Mouse (Mus musculus) liver, embryonic 11.5 days (tissue): ENCODE results near the gene Kif20b. TPM values are rescaled to one million over a fixed set of nuclear protein-coding genes. Genes with fewer than 3 reads are reported as not detected.

Experiments
- ATAC-seq: fragments of 200-750 bp; cut with Nextera tagmentation; replicated peaks from 2 replicates; pipeline ENCODE4 v1.8.0; 2017; ENCODE audit warnings: moderate number of reproducible peaks, mild to moderate bottlenecking, moderate TSS enrichment, moderate library complexity; ENCODE audit not compliant: low FRiP score
- DNase-seq: peaks from one replicate; pipeline ENCODE4 v3.0.0-alpha.2; 2017; ENCODE audit warnings: low spot score
- H3K27ac ChIP-seq: fragments of 300-500 bp; sonication (generic); 2 replicates; pipeline ENCODE4 v1.5.1; 2014; ENCODE audit warnings: mild to moderate bottlenecking, low read depth, low read length, control low read depth
- H3K27me3 ChIP-seq: fragments of 300-500 bp; sonication (generic); replicated peaks from 2 replicates; pipeline ENCODE4 v1.6.1; 2014; ENCODE audit warnings: low read length, mixed read lengths; ENCODE audit not compliant: control insufficient read depth, insufficient read depth
- H3K36me3 ChIP-seq: fragments of 300-500 bp; sonication (generic); 2 replicates; pipeline ENCODE4 v1.6.1; 2014; ENCODE audit warnings: mild to moderate bottlenecking, low read length, moderate library complexity, mixed read lengths; ENCODE audit not compliant: control insufficient read depth, insufficient read depth
- H3K4me1 ChIP-seq: fragments of 300-500 bp; sonication (generic); replicated peaks from 2 replicates; pipeline ENCODE4 v1.6.1; 2014; ENCODE audit warnings: low read length, mixed read lengths; ENCODE audit not compliant: control insufficient read depth, insufficient read depth
- H3K4me2 ChIP-seq: fragments of 300-500 bp; sonication (generic); 2 replicates; pipeline ENCODE4 v1.6.1; 2014; ENCODE audit warnings: mild to moderate bottlenecking, control low read depth, moderate library complexity
- H3K4me3 ChIP-seq: fragments of 300-500 bp; sonication (generic); 2 replicates; pipeline ENCODE4 v1.5.1; 2014; ENCODE audit warnings: low read depth, low read length, control low read depth
- H3K9ac ChIP-seq: fragments of 300-500 bp; sonication (generic); 2 replicates; pipeline ENCODE4 v1.6.1; 2014; ENCODE audit warnings: low read depth, low read length, control low read depth
- H3K9me3 ChIP-seq: fragments of 300-500 bp; sonication (generic); 2 replicates; pipeline ENCODE4 v1.6.1; 2016; ENCODE audit warnings: low read length, inconsistent platforms, mixed read lengths; ENCODE audit not compliant: control insufficient read depth
- WGBS: fragments of 180-500 bp; shearing (Covaris S2); extraction: QIAGEN DNeasy Blood & Tissue Kit; methylation state at CpG from one replicate; pipeline ENCODE4 v1.1.7; 2014; 5-methylcytosine and 5-hydroxymethylcytosine counted together
- microRNA counts: library from miRNA; unstranded; fragments of <30 nt; microRNA quantifications from one replicate; lab custom pipeline; 2015
- microRNA-seq: library from miRNA; unstranded; fragments of <30 nt; microRNA quantifications from one replicate; pipeline ENCODE4, GENCODE M21; 2017; ENCODE audit warnings: borderline number of aligned reads
- polyA plus RNA-seq: library from polyadenylated mRNA; unstranded; fragments of >200 nt; fragmentation: Nextera tagmentation; extraction: Ambion mirVana; gene quantifications from 2 replicates; pipeline ENCODE4 v1.2.1, GENCODE M21; 2014

Gene Kif20b
- polyA plus RNA-seq, 1 experiment from 2014 or later, result 54.8 TPM

- no peak for DNase-seq
- H3K4me3 ChIP-seq, result no peak overlapping the region
- H3K4me1 ChIP-seq, result no peaks in the 10 kb centered on the region
- H3K36me3 ChIP-seq, result no peaks in the 10 kb centered on the region
- no peak overlapping the region for H3K9ac ChIP-seq
- H3K4me2 ChIP-seq, result no peak overlapping the region
- no peaks in the 10 kb centered on the region for H3K27me3 ChIP-seq
- WGBS, result 61% methylated on average over 4 of the region's 4 CpGs
- H3K27ac ChIP-seq, result no peak overlapping the region
- no peak for ATAC-seq
- no peaks in the 10 kb centered on the region for H3K9me3 ChIP-seq
Measured at GRCm38 (mm10) chr19:35018209-35018581, 96.0 kb downstream of the Kif20b start.

MicroRNAs encoded within 50 kb of the gene (microRNA counts, 519-probe panel; counts per million panel counts)
- microRNA mmu-miR-1950 (lab: Ali Mortazavi, UCI), result not detected

Small RNAs within 50 kb of the gene (microRNA-seq; reads per million reads assigned to microRNA genes)
- gene Mir1950, result not detected

Other genes starting within 250 kb of the Kif20b start
- 11.6 and 13.0 TPM in 2 replicates for gene Slc16a12, start 175.1 kb upstream of the Kif20b start, polyA plus RNA-seq
- 7.8 and 8.7 TPM in 2 replicates for gene Pank1, start 42.9 kb upstream of the Kif20b start, polyA plus RNA-seq